In the genomic region with DNA sequence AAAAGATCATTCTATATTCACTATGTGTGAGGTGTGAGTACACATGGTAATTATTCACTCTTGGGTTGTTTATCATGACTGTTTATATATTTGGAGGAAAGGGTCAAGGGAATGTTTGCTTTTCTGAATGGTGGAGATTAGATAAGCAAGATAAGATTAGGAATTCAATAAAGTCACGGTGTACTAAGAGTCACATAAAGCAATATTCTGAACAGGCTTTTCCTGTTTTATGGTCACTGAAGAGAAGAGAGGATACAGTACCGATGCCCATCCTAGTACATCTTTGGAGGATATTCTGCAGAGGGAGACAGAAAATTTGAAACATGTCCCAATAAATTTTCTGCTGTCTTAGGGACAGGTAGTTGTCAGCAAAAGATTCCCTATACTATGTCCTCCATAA, we compare ENCODE assay signal across 34 mouse cellular contexts.
"Had no signal": no experiment of that assay in that cellular context is flagged by ENCODE, and none has a peak within 500 bp of the region (broad histone marks: within the 10 kb centered on the region; RNA-seq: fewer than 3 reads in every experiment).

No protein-coding gene starts in this region.

- ATAC-seq: hindbrain, embryonic 16.5 days; hindbrain, postnatal 0 days; inflammation-experienced regulatory T-cells, adult 6 months had no signal

- H3K9ac ChIP-seq: heart, embryonic 12.5 days; heart, embryonic 13.5 days; heart, embryonic 15.5 days; hindbrain, embryonic 12.5 days; hindbrain, embryonic 13.5 days; hindbrain, embryonic 14.5 days; hindbrain, embryonic 15.5 days; kidney, embryonic 15.5 days had no signal

- DNase-seq: heart, adult 18-20 months; heart, adult 2 months; heart, postnatal 10 days; heart, postnatal 14 days; heart, postnatal 36 days; heart, postnatal 4 days; kidney, adult 11 months; kidney, adult 18-20 months; kidney, adult 2 months; kidney, adult 8-10 months; kidney, postnatal 10 days; kidney, postnatal 14 days; kidney, postnatal 25 days; kidney, postnatal 36 days; kidney, postnatal 4 days; layer of hippocampus, adult 9-11 months; layer of hippocampus, postnatal 36 days had no signal

- H3K9me3 ChIP-seq: heart, embryonic 10.5 days; heart, embryonic 12.5 days; heart, embryonic 13.5 days; heart, embryonic 15.5 days; hindbrain, embryonic 10.5 days; hindbrain, embryonic 12.5 days; hindbrain, embryonic 13.5 days; hindbrain, embryonic 15.5 days; kidney, embryonic 15.5 days had no signal

- H3K4me1 ChIP-seq: heart, embryonic 10.5 days; heart, embryonic 12.5 days; heart, embryonic 13.5 days; heart, embryonic 15.5 days; hindbrain, embryonic 10.5 days; hindbrain, embryonic 12.5 days; hindbrain, embryonic 13.5 days; hindbrain, embryonic 15.5 days; kidney, embryonic 15.5 days had no signal

- H3K36me3 ChIP-seq: heart, embryonic 10.5 days; heart, embryonic 12.5 days; heart, embryonic 13.5 days; heart, embryonic 15.5 days; hindbrain, embryonic 10.5 days; hindbrain, embryonic 12.5 days; hindbrain, embryonic 13.5 days; hindbrain, embryonic 15.5 days; kidney, embryonic 15.5 days had no signal

- H3K27ac ChIP-seq: heart, adult 2 months; heart, embryonic 10.5 days; heart, embryonic 13.5 days; heart, embryonic 15.5 days; hindbrain, embryonic 10.5 days; hindbrain, embryonic 12.5 days; hindbrain, embryonic 13.5 days; hindbrain, embryonic 14.5 days; hindbrain, embryonic 15.5 days; hindbrain, postnatal 0 days; kidney, embryonic 15.5 days; kidney, postnatal 0 days; layer of hippocampus, adult 2 months; left cerebral cortex, adult 2 months had no signal

- H3K27me3 ChIP-seq: heart, embryonic 12.5 days; heart, embryonic 13.5 days; heart, embryonic 15.5 days; hindbrain, embryonic 12.5 days; hindbrain, embryonic 13.5 days; hindbrain, embryonic 15.5 days; kidney, embryonic 15.5 days had no signal

- H3K4me3 ChIP-seq: heart, adult 2 months; heart, embryonic 10.5 days; heart, embryonic 12.5 days; heart, embryonic 13.5 days; heart, embryonic 15.5 days; hindbrain, embryonic 10.5 days; hindbrain, embryonic 12.5 days; hindbrain, embryonic 13.5 days; hindbrain, embryonic 15.5 days; kidney, embryonic 15.5 days; layer of hippocampus, adult 2 months; left cerebral cortex, adult 2 months had no signal

- H3K4me2 ChIP-seq: heart, embryonic 11.5 days; heart, embryonic 12.5 days; heart, embryonic 13.5 days; heart, embryonic 15.5 days; hindbrain, embryonic 12.5 days; hindbrain, embryonic 13.5 days; hindbrain, embryonic 14.5 days; hindbrain, embryonic 15.5 days; kidney, embryonic 15.5 days had no signal
